Mouse (Mus musculus): ENCODE results near the gene Phf21b. TPM values are rescaled to one million over a fixed set of nuclear protein-coding genes. Genes with fewer than 3 reads are reported as not detected.
"Not testable (repeated sequence)": the region's sequence is repeated elsewhere in the genome, so short reads cannot be mapped to it uniquely, and the experiment has no call there.

Gene Phf21b
- polyA plus RNA-seq (2012) = 0.01 and 0.04 TPM in 2 replicates

DNA sequence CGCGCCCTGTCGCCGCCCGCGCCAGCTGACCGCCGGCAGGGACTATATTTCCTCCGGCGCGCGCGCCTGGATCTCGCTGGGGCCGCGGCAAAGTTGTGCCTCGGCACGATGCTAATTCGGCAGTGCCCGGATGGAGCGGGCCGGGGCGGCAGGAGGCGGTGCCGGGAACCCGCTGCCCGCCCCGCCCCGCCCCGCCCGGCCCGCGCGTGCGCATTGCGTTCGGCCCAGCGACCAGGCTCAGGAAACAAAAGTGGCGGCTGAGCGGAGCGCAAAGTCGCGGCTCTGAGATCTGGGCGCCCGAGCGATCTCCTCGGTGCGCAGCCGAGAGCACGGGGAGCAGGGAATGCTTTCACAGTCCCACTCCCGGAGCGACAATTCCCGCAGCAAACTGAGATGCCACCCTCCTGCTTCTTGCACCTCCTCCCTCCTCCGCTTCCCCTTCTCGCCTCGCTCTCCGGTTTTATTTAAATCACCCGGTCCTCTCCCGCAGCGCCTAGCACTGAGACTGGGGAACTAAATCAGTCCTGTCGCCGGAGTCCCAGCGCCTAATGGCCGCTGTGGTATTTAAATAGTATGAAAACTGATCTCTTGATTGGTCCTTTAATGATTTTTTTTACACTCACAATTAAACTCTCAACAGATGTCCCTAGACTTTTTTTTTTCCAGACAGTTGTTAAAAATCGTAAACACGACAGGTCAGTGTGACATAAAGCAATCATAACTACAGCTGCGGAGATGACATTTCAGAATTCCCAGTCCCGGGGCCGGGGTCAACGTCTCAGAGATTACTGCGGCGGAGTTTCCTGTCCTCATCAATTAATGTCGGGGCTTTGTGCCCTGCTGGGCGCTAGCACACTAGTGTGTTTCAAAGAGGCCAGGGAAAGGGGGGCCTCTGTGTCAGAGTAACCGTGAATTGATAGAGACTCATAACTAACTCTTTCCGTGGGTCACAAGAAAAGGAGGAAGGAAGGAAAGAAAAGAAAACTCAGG, at the start of gene Phf21b:
Gene Phf21b (minus strand): TSS at position 44 of the 990 bp plus-strand sequence.
- Histone ChIP-seq H3K27me3 (ENCODE audit: control insufficient read depth) (peaks cover 77% of the 10 kb centered on the region), H3K9me3 (ENCODE audit: control insufficient read depth, low read length) (no peaks in the 10 kb centered on the region; the same call in 1 of the 2 replicates), H3K4me1 (ENCODE audit: control insufficient read depth) (peaks cover 16% of the 10 kb centered on the region), H3K4me3 (replicated peaks) (peak within 1 kb of the TSS; percentile 56), H3K36me3 (ENCODE audit: control insufficient read depth) (no peaks in the 10 kb centered on the region)
- TF ChIP-seq TAL1 (IDR thresholded peaks at IDR 0.05; ENCODE audit: low read length) (no peak), GATA1 (IDR thresholded peaks at IDR 0.05; ENCODE audit: low read length) (no peak)

DNA sequence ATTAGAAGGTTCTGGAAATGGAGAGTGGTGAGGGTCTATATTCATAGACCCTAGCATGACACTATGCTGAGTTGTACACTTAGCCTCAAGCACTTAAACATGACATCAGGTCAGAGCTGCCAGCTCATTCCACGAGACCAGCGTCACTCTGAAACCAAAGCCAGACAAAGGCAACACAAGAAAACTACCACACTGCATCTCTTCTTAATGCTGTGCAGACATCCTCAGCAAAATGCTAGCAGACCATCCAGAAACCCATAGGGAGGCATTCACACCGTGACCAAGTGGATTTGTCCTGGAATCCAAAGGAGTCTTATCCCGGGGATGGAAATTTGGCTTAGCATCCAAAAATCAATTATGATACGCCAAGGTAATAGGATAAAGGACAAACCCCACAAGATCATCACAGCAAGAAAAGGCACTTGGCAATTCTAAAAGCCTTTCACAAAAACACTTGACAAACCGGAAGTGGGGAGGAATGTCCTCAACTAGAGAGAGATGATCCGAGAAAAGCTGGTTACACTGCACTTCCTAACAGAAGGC, 48.1 kb upstream of the Phf21b start:
- peaks cover 4% of the 10 kb centered on the region for H3K4me1 ChIP-seq (ENCODE audit: control insufficient read depth)
- no peak overlapping the region for H3K4me3 ChIP-seq (replicated peaks)
- H3K9me3 ChIP-seq (ENCODE audit: control insufficient read depth, low read length) = no peaks in the 10 kb centered on the region
- no peaks in the 10 kb centered on the region; the same call in none of the 2 replicates for H3K27me3 ChIP-seq (ENCODE audit: control insufficient read depth)
- no peaks in the 10 kb centered on the region for H3K36me3 ChIP-seq (ENCODE audit: control insufficient read depth)
- TF ChIP-seq TAL1 (IDR thresholded peaks at IDR 0.05; ENCODE audit: low read length) = no peak
- no peak for TF ChIP-seq GATA1 (IDR thresholded peaks at IDR 0.05; ENCODE audit: low read length)

GRCm38 (mm10) chr15:84898077-84898476, 42.2 kb upstream of the Phf21b start:
- TF ChIP-seq TAL1 (IDR thresholded peaks at IDR 0.05; ENCODE audit: low read length) (no peak), GATA1 (IDR thresholded peaks at IDR 0.05; ENCODE audit: low read length) (no peak)
- Histone ChIP-seq H3K36me3 (ENCODE audit: control insufficient read depth) (no peaks in the 10 kb centered on the region), H3K27me3 (ENCODE audit: control insufficient read depth) (no peaks in the 10 kb centered on the region), H3K9me3 (ENCODE audit: control insufficient read depth, low read length) (peaks cover 10% of the 10 kb centered on the region), H3K4me3 (replicated peaks) (no peak overlapping the region), H3K4me1 (ENCODE audit: control insufficient read depth) (no peaks in the 10 kb centered on the region)

DNA sequence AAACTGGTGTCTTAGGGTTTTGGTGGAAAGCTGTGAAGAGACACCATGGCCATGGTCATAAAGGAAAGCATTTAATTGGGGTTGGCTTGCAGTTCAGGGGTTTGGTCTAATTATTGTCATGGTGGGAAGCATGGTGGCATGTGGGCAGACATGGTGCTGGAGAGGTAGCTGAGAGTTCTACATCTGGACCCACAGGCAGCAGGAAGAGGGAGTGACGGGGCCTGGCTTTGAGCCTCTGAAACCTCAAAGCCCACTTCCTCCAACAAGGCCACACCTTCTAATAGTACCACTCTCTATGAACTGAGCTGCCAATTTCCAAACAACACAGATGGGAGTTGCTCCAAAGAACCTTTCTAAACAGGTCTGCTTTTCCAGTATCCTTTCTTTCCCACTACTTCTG, 40.8 kb upstream of the Phf21b start:
- Histone ChIP-seq H3K4me1 (ENCODE audit: control insufficient read depth) (no peaks in the 10 kb centered on the region), H3K9me3 (ENCODE audit: control insufficient read depth, low read length) (peaks cover 10% of the 10 kb centered on the region), H3K27me3 (ENCODE audit: control insufficient read depth) (no peaks in the 10 kb centered on the region), H3K36me3 (ENCODE audit: control insufficient read depth) (no peaks in the 10 kb centered on the region), H3K4me3 (replicated peaks) (no peak overlapping the region)
- TF ChIP-seq GATA1 (IDR thresholded peaks at IDR 0.05; ENCODE audit: low read length) = no peak
- no peak for TF ChIP-seq TAL1 (IDR thresholded peaks at IDR 0.05; ENCODE audit: low read length)

GRCm38 (mm10) chr15:84896216-84896615, 40.4 kb upstream of the Phf21b start:
- not testable (repeated sequence) for H3K27me3 ChIP-seq (ENCODE audit: control insufficient read depth); H3K4me3 ChIP-seq (replicated peaks); H3K36me3 ChIP-seq (ENCODE audit: control insufficient read depth); H3K4me1 ChIP-seq (ENCODE audit: control insufficient read depth)
- H3K9me3 ChIP-seq (ENCODE audit: control insufficient read depth, low read length) = peaks cover 10% of the 10 kb centered on the region

DNA sequence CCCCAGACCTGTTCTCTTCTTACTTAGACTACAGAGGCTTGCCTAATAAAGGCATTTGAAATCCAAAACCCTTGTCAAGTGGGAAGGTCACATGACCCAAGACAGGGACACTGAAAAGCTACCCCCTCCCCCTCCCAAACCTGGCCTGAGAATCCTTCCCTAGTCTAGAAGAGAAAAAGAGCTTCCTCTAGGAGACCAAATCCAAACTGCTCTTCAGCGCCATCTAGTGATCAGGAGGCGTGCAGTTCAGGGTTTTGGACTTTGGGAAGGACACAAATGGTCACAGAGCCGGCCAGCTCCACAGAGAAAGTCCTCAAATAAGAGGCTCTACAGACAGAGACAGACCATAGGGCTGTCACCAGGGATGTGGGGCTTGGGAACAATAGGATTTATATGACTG, 35.8 kb upstream of the Phf21b start:
- Histone ChIP-seq H3K36me3 (ENCODE audit: control insufficient read depth) (no peaks in the 10 kb centered on the region), H3K9me3 (ENCODE audit: control insufficient read depth, low read length) (peaks cover 10% of the 10 kb centered on the region), H3K4me3 (replicated peaks) (no peak overlapping the region), H3K27me3 (ENCODE audit: control insufficient read depth) (no peaks in the 10 kb centered on the region), H3K4me1 (ENCODE audit: control insufficient read depth) (no peaks in the 10 kb centered on the region)
- no peak for TF ChIP-seq TAL1 (IDR thresholded peaks at IDR 0.05; ENCODE audit: low read length)
- no peak for TF ChIP-seq GATA1 (IDR thresholded peaks at IDR 0.05; ENCODE audit: low read length)

GRCm38 (mm10) chr15:84891246-84891645, 35.4 kb upstream of the Phf21b start:
- no peak overlapping the region for H3K4me3 ChIP-seq (replicated peaks)
- no peaks in the 10 kb centered on the region for H3K4me1 ChIP-seq (ENCODE audit: control insufficient read depth)
- H3K36me3 ChIP-seq (ENCODE audit: control insufficient read depth) = no peaks in the 10 kb centered on the region
- no peaks in the 10 kb centered on the region for H3K27me3 ChIP-seq (ENCODE audit: control insufficient read depth)
- TF ChIP-seq GATA1 (IDR thresholded peaks at IDR 0.05; ENCODE audit: low read length) (no peak), TAL1 (IDR thresholded peaks at IDR 0.05; ENCODE audit: low read length) (no peak)
- H3K9me3 ChIP-seq (ENCODE audit: control insufficient read depth, low read length) = peaks cover 10% of the 10 kb centered on the region

DNA sequence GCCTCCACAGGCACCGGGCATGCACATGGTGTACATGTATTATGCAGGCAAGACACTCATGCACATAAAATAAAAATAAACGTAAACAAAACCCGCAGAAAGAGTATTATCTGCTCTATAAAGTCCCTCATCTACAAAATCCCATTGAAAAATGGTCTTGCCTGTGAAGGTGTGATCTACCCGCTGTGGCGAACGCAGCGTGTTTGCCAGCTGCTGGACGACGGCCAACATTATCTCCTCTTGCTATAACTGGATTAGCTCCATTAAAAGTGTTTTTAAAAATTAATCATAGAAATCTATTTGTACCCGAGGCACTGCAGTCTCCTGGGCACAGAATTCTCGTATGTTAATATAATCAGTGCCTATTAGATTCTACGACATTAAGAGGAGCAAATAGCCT, 32.2 kb upstream of the Phf21b start:
- H3K27me3 ChIP-seq (ENCODE audit: control insufficient read depth) = no peaks in the 10 kb centered on the region
- no peak overlapping the region for H3K4me3 ChIP-seq (replicated peaks)
- H3K9me3 ChIP-seq (ENCODE audit: control insufficient read depth, low read length) = no peaks in the 10 kb centered on the region
- H3K36me3 ChIP-seq (ENCODE audit: control insufficient read depth) = no peaks in the 10 kb centered on the region
- TF ChIP-seq GATA1 (IDR thresholded peaks at IDR 0.05; ENCODE audit: low read length) = no peak
- no peak for TF ChIP-seq TAL1 (IDR thresholded peaks at IDR 0.05; ENCODE audit: low read length)
- H3K4me1 ChIP-seq (ENCODE audit: control insufficient read depth) = no peaks in the 10 kb centered on the region

DNA sequence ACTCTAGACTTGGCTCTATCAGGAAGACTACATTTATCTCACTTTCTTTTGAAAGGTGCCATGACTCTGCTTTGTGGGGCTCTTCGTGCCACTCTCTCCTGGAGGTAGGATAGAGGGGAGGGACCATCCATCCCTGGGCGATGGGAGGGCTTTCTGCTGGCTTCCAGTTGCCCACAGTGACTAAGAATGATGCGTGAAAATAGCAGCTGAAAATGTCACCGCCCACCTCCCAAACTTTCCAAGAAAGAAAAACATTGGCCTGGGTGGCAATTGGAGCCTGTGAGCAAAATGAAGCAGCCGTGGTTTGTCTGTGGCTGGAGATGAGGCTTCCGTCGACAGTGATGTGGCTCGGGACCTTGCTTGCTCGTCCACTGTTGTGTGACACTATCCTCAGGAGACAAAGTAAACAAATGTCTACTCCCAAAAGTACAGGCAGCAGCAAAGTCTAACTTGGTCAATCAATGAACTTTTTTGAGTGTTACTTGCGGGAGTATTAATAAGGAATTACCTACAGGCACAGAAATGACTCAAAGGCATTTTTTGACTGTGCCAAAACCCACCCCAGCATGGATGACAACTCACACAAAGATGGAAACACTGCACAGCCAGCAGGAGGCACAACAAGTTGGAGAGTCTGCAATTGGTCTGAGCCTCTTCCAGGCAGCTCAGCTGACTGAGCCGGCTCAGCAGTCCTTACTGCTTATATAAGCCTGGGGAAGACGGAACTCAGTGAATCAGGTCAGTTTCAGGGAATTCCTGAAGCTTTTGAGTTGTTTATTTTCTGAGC, 21.4 kb upstream of the Phf21b start:
- Histone ChIP-seq H3K27me3 (ENCODE audit: control insufficient read depth) (no peaks in the 10 kb centered on the region), H3K4me1 (ENCODE audit: control insufficient read depth) (no peaks in the 10 kb centered on the region), H3K4me3 (replicated peaks) (no peak overlapping the region), H3K36me3 (ENCODE audit: control insufficient read depth) (no peaks in the 10 kb centered on the region), H3K9me3 (ENCODE audit: control insufficient read depth, low read length) (no peaks in the 10 kb centered on the region)
- TF ChIP-seq GATA1 (IDR thresholded peaks at IDR 0.05; ENCODE audit: low read length) (no peak), TAL1 (IDR thresholded peaks at IDR 0.05; ENCODE audit: low read length) (no peak)
